Mouse (Mus musculus) MEL (cell line): Measurements from ENCODE around the gene Dop1b.

ENCODE experiments used
- CTCF ChIP-seq, 3 experiments: IDR thresholded peaks in 2 of 3; conservative IDR thresholded peaks in 1 of 3; 2 replicates each; pipeline ENCODE4 v1.5.1; 2011 to 2012; ENCODE audit warnings: low read length in 3 of 3, low read depth in 2 of 3, mild to moderate bottlenecking in 2 of 3, improper control_type of control experiment in 1 of 3, inconsistent platforms in 1 of 3, mixed read lengths in 1 of 3, moderate library complexity in 1 of 3; ENCODE audit not compliant: control insufficient read depth in 1 of 3, insufficient read depth in 1 of 3, poor library complexity in 1 of 3, severe bottlenecking in 1 of 3
- POLR2A ChIP-seq, 2 experiments: IDR thresholded peaks; 2 replicates each; pipeline ENCODE4 v1.6.1; 2011 to 2012; ENCODE audit warnings: low read length in 2 of 2, mild to moderate bottlenecking in 2 of 2, control low read depth in 1 of 2, improper control_type of control experiment in 1 of 2, low read depth in 1 of 2, moderate library complexity in 1 of 2; ENCODE audit not compliant: control insufficient read depth in 1 of 2, insufficient read depth in 1 of 2, poor library complexity in 1 of 2
- SIN3A ChIP-seq: IDR thresholded peaks from 2 replicates; pipeline ENCODE4 v1.6.1; 2012; ENCODE audit warnings: low read length, improper control_type of control experiment, inconsistent platforms
- ZKSCAN1 ChIP-seq: IDR thresholded peaks from 2 replicates; pipeline ENCODE4 v1.6.1; 2012; ENCODE audit warnings: low read depth, mild to moderate bottlenecking, inconsistent platforms, low read length, improper control_type of control experiment, moderate library complexity

DNA sequence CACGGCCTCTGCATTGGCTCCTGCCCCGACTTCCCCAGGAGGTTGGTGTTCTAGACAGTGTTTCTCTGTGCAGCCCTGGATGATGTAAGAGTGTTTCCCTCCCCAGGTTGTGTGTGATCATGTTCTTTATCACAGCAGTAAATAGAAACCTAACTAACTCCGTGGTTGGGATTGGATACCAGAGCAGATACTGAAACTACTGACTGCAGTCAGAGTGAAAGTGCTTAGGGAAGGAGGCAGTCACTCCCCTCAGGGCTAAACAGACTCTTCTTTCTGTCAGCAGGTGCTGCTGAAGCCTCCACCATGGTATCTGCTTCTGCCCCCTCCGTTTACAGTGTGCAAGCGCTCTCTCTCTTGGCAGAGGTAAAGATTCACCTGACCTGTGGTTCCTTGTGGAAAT is 86.9 kb downstream of the Dop1b start:
- TF ChIP-seq POLR2A (IDR thresholded peaks at IDR 0.05; ENCODE audit: control insufficient read depth in 1 of 2, insufficient read depth in 1 of 2, low read depth in 1 of 2, low read length in 2 of 2, poor library complexity in 1 of 2) (no peak), SIN3A (no peak), CTCF (IDR thresholded peaks at IDR 0.05 in 2 of 3, conservative IDR thresholded peaks at IDR 0.05 in 1 of 3; ENCODE audit: control insufficient read depth in 1 of 3, insufficient read depth in 1 of 3, low read depth in 2 of 3, low read length in 3 of 3, poor library complexity in 1 of 3, severe bottlenecking in 1 of 3) (no peak), ZKSCAN1 (no peak)
